Mouse (Mus musculus) hindbrain, embryonic 10.5 days (tissue): ENCODE measurements at regions not wholly inside any gene's neighbourhood (a gene's known extent, or its start where the extent isn't known, plus 50 kb on each side); places are given as distances from the start of the nearest gene placed in this dataset.

Experiments used
- DNase-seq: peaks from one replicate; pipeline ENCODE4 v3.0.0-alpha.2; 2017; ENCODE audit warnings: low spot score
- H3K27ac ChIP-seq: fragments of 300-500 bp; sonication (generic); 2 replicates; pipeline ENCODE4 v1.5.1; 2016; ENCODE audit warnings: mild to moderate bottlenecking, moderate library complexity
- H3K27me3 ChIP-seq: fragments of 300-500 bp; sonication (generic); 2 replicates; pipeline ENCODE4 v1.6.1; 2016; ENCODE audit warnings: mild to moderate bottlenecking; ENCODE audit not compliant: poor library complexity, insufficient read depth, severe bottlenecking
- H3K36me3 ChIP-seq: fragments of 300-500 bp; sonication (generic); 2 replicates; pipeline ENCODE4 v1.6.1; 2016; ENCODE audit warnings: mild to moderate bottlenecking, moderate library complexity
- H3K4me1 ChIP-seq: fragments of 300-500 bp; sonication (generic); replicated peaks from 2 replicates; pipeline ENCODE4 v1.6.1; 2016; ENCODE audit warnings: mild to moderate bottlenecking
- H3K4me3 ChIP-seq: fragments of 300-500 bp; sonication (generic); 2 replicates; pipeline ENCODE4 v1.5.1; 2016; ENCODE audit warnings: mild to moderate bottlenecking, moderate library complexity
- H3K9me3 ChIP-seq: fragments of 300-500 bp; sonication (generic); 2 replicates; pipeline ENCODE4 v1.6.1; 2016; ENCODE audit warnings: mild to moderate bottlenecking, moderate library complexity
- WGBS: fragments of 180-500 bp; shearing (Covaris S2); methylation state at CpG from one replicate; pipeline ENCODE4 v1.1.7; 2016; 5-methylcytosine and 5-hydroxymethylcytosine counted together

DNA sequence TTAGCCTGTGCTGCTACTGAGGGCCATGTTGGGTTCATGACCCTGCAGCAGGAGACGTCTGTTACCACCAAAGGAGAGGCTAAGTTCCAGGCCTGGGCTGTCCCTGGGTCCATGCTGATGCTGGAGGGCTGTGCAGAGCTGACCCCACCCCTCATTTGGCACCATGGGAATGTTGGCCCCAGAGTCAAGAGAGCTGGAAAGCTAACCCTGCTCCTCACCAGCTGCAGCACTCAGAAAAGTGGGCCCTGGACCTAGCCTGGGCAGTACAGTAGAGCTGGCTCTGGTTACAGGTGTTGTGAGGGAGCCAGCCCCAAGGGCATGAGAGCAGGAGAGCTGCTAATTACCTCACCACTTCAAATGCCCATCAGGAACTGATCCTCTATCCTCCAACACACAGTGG lies 500.9 kb upstream of the Nr5a2 start:
- H3K4me1 ChIP-seq, result no peaks in the 10 kb centered on the region
- no peak overlapping the region for H3K27ac ChIP-seq
- H3K36me3 ChIP-seq, result no peaks in the 10 kb centered on the region
- H3K4me3 ChIP-seq, result no peak overlapping the region
- H3K27me3 ChIP-seq, result no peaks in the 10 kb centered on the region
- no peaks in the 10 kb centered on the region for H3K9me3 ChIP-seq
- no peak for DNase-seq
- 35% methylated on average over 1 of the region's 1 CpGs for WGBS

- peak; percentile 46 for DNase-seq
- H3K27ac ChIP-seq, result peak overlapping the region; percentile 78
- H3K9me3 ChIP-seq, result no peaks in the 10 kb centered on the region
- no peaks in the 10 kb centered on the region for H3K27me3 ChIP-seq
- WGBS, result 39% methylated on average over 7 of the region's 7 CpGs
- H3K4me3 ChIP-seq, result no peak overlapping the region
- peaks cover 18% of the 10 kb centered on the region for H3K4me1 ChIP-seq
- H3K36me3 ChIP-seq, result no peaks in the 10 kb centered on the region
These were observed 493.4 kb upstream of the Nr5a2 start for GRCm38 (mm10) chr1:137453446-137454208.

DNA sequence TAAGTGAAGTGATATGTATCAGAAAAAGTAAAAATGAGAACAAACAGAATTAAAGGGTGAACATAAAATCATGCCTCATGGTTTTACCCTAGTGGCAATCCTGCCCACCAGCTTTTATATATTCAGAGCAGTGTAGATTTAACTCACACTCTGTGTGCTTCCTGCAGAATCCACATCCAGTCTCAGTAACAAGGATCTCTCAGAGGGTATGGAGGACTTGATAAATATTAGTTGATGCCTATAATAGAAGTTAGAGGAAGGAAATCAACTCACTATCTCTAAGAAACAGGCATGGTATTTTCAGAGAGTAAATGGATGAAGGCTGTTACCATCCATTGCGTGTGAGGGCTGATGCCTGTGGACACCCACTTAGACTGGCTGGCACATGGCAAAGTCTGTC lies 492.5 kb upstream of the Nr5a2 start:
- WGBS, result 96% methylated on average over 1 of the region's 1 CpGs
- Histone ChIP-seq H3K9me3 (no peaks in the 10 kb centered on the region), H3K27me3 (no peaks in the 10 kb centered on the region), H3K4me1 (peaks cover 18% of the 10 kb centered on the region), H3K36me3 (no peaks in the 10 kb centered on the region), H3K27ac (peak overlapping the region; percentile 59; the same call in 1 of the 2 replicates), H3K4me3 (no peak overlapping the region)
- no peak for DNase-seq

- H3K27ac ChIP-seq, result no peak overlapping the region
- 41% methylated on average over 3 of the region's 3 CpGs for WGBS
- no peaks in the 10 kb centered on the region for H3K9me3 ChIP-seq
- no peaks in the 10 kb centered on the region for H3K36me3 ChIP-seq
- H3K4me1 ChIP-seq, result peaks cover 4% of the 10 kb centered on the region; the same call in 1 of the 2 replicates
- no peak for DNase-seq
- no peaks in the 10 kb centered on the region for H3K27me3 ChIP-seq
- no peak overlapping the region for H3K4me3 ChIP-seq
These were observed 486.2 kb upstream of the Nr5a2 start for GRCm38 (mm10) chr1:137446497-137446896.

GRCm38 (mm10) chr1:137428110-137428509 lies 467.9 kb upstream of the Nr5a2 start:
- WGBS, result 96% methylated on average over 1 of the region's 1 CpGs

GRCm38 (mm10) chr1:137418388-137418787 lies 458.1 kb upstream of the Nr5a2 start:
- no peaks in the 10 kb centered on the region for H3K27me3 ChIP-seq
- no peak overlapping the region for H3K27ac ChIP-seq
- 89% methylated on average over 3 of the region's 3 CpGs for WGBS
- H3K9me3 ChIP-seq, result no peaks in the 10 kb centered on the region
- no peaks in the 10 kb centered on the region for H3K36me3 ChIP-seq
- no peak overlapping the region for H3K4me3 ChIP-seq
- no peaks in the 10 kb centered on the region for H3K4me1 ChIP-seq
- DNase-seq, result no peak

More at GRCm38 (mm10) chr1:137428110-137428509, 467.9 kb upstream of the Nr5a2 start:
- H3K27me3 ChIP-seq, result no peaks in the 10 kb centered on the region
- no peak overlapping the region for H3K4me3 ChIP-seq
- no peak overlapping the region for H3K27ac ChIP-seq
- peaks cover 5% of the 10 kb centered on the region; the same call in 1 of the 2 replicates for H3K4me1 ChIP-seq
- no peaks in the 10 kb centered on the region for H3K9me3 ChIP-seq
- DNase-seq, result no peak
- no peaks in the 10 kb centered on the region for H3K36me3 ChIP-seq

GRCm38 (mm10) chr1:137396736-137397135 lies 436.5 kb upstream of the Nr5a2 start:
- no peaks in the 10 kb centered on the region for H3K27me3 ChIP-seq
- H3K27ac ChIP-seq, result no peak overlapping the region
- no peaks in the 10 kb centered on the region for H3K4me1 ChIP-seq
- no peak for DNase-seq
- H3K9me3 ChIP-seq, result no peaks in the 10 kb centered on the region
- no peaks in the 10 kb centered on the region for H3K36me3 ChIP-seq
- H3K4me3 ChIP-seq, result no peak overlapping the region

GRCm38 (mm10) chr1:137387509-137387908 lies 427.3 kb upstream of the Nr5a2 start:
- Histone ChIP-seq H3K9me3 (no peaks in the 10 kb centered on the region), H3K36me3 (no peaks in the 10 kb centered on the region), H3K27me3 (no peaks in the 10 kb centered on the region), H3K4me1 (no peaks in the 10 kb centered on the region), H3K4me3 (no peak overlapping the region), H3K27ac (no peak overlapping the region)
- no peak for DNase-seq
- WGBS, result 34% methylated on average over 4 of the region's 4 CpGs

DNA sequence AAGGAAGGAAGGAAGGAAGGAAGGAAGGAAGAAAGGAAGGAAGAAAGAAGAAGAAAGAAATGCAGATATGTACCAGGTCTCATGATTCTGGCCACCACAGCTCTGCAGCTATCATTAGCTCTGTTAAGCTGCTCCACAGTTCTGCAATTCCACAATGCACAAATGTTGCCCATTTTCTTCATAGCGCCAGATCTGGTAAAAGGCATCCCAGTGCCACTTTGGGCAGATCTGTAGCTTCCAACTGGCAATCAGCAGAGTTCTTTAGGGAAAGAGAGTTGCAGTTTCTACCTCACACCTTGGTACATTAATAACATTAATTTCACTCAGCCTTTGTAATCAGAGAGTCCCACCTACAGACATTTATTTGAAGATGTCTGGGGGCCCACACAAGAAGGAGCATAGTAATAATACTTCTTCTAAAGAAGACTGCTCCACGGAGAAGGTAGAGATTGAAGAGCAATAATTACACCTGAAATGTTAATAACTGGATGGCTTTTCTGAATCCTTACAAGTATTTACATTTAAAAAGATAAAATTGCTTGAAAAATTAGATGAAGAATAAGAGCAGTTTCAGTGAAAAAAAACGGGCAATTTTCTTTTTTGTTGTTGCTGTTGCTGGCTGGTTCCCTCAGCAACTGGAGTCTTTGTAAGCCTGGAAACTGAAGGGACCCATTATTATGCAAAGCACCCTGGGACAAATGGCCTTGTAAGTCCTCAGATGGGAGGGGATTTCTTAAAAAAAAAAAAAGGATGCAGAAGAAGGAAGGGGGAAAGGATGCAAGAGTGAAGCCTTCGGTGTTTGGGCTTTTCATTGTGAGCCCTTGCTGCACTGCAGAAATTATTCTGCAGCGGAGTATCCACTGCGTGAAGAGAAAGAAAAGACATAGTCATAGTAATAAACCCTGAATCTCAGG lies 418.1 kb upstream of the Nr5a2 start:
- Histone ChIP-seq H3K9me3 (no peaks in the 10 kb centered on the region), H3K27me3 (no peaks in the 10 kb centered on the region), H3K36me3 (no peaks in the 10 kb centered on the region), H3K4me1 (peaks cover 45% of the 10 kb centered on the region), H3K27ac (peak overlapping the region; percentile 84), H3K4me3 (no peak overlapping the region; the same call in 1 of the 2 replicates)
- WGBS, result 8% methylated on average over 6 of the region's 6 CpGs
- DNase-seq, result peak; percentile 20

GRCm38 (mm10) chr1:137376685-137377084 lies 416.4 kb upstream of the Nr5a2 start:
- WGBS, result 82% methylated on average over 10 of the region's 10 CpGs

DNA sequence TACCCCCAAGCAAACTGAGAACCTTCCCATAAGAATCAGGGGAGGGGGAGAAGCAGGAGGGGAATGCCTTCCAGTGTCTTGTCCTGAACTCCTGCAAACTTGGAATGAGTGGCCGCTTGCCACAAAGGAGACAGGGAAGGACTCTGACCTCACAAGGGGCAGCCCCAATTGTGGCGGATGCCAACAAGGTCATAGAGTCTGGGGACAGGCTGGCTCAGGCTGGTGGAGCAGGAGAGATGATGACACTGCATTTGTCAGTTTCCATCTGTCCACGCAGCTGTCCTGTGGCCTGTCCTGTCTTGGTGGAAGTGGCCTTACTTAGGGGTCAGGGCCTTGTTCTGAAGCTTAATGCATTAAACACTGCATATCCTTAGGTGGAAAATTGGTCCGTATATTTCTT lies 414.4 kb upstream of the Nr5a2 start:
- Histone ChIP-seq H3K4me3 (no peak overlapping the region), H3K27ac (peak overlapping the region; percentile 79), H3K36me3 (no peaks in the 10 kb centered on the region), H3K4me1 (peaks cover 46% of the 10 kb centered on the region), H3K9me3 (no peaks in the 10 kb centered on the region), H3K27me3 (no peaks in the 10 kb centered on the region)
- peak; percentile 50 for DNase-seq
- 41% methylated on average over 4 of the region's 4 CpGs for WGBS

More at GRCm38 (mm10) chr1:137376685-137377084, 416.4 kb upstream of the Nr5a2 start:
- Histone ChIP-seq H3K27me3 (no peaks in the 10 kb centered on the region), H3K9me3 (no peaks in the 10 kb centered on the region), H3K27ac (no peak overlapping the region), H3K4me3 (no peak overlapping the region), H3K4me1 (peaks cover 46% of the 10 kb centered on the region), H3K36me3 (no peaks in the 10 kb centered on the region)
- no peak for DNase-seq

GRCm38 (mm10) chr1:137373509-137374420 lies 413.5 kb upstream of the Nr5a2 start:
- H3K9me3 ChIP-seq, result no peaks in the 10 kb centered on the region
- peak; percentile 21 for DNase-seq
- WGBS, result 51% methylated on average over 15 of the region's 15 CpGs
- H3K4me1 ChIP-seq, result peaks cover 39% of the 10 kb centered on the region
- no peaks in the 10 kb centered on the region for H3K27me3 ChIP-seq
- H3K27ac ChIP-seq, result peak overlapping the region; percentile 79
- no peaks in the 10 kb centered on the region for H3K36me3 ChIP-seq
- no peak overlapping the region for H3K4me3 ChIP-seq
